Mouse (Mus musculus) right cerebral cortex, adult 18-20 months (tissue): ENCODE data around the gene Vamp2.
"Not testable (repeated sequence)": the region's sequence is repeated elsewhere in the genome, so short reads cannot be mapped to it uniquely, and the experiment has no call there.

Experiments
- DNase-seq: peaks from one replicate; pipeline ENCODE4 v3.0.0; 2022; ENCODE audit warnings: mixed read lengths

Gene Vamp2

GRCm38 (mm10) chr11:69081613-69082012 is 6.7 kb upstream of the Vamp2 start:
- DNase-seq: no peak

DNA sequence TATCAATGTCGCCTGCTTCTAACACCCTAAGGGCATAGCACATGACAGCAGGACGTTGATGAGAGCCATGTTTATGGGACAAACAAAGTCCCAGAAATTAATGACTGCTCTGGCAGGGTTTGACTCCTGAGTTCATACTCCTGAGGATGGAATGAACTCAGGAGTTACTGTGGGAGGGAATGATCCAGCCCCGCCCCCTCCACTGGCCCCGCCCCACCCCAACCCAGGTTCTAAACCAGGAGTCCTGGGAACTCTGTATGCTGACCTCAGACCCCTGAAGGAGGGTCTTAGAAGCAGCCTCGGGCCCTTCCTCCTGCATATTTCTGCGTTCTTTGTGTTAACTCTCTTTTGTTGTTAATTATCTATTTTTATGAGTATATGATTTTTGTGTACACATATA is 2.7 kb upstream of the Vamp2 start:
- DNase-seq: no peak

DNA sequence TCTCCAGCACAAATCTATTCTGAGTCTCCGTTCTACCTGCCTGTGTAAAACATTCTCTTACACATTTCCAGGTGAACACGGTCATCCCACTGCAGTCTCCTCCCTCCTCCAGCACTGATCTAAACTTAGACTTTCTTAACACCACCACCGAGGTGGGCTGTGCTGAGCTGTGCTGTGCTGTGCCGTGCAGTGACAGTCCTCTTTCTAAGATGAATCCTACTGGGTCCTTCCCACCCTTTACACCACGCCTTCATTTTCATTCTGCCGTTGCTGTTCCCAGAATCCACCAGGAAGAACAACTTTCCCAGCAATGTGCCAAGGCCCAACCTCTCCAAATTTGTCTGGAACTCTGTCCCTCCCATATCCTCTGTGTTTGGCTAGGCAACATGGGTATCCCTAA is 1.9 kb upstream of the Vamp2 start:
- DNase-seq: peak; percentile 80

- peak; percentile 73 for DNase-seq
Observed at GRCm38 (mm10) chr11:69087082-69087481, 1.2 kb upstream of the Vamp2 start.

DNA sequence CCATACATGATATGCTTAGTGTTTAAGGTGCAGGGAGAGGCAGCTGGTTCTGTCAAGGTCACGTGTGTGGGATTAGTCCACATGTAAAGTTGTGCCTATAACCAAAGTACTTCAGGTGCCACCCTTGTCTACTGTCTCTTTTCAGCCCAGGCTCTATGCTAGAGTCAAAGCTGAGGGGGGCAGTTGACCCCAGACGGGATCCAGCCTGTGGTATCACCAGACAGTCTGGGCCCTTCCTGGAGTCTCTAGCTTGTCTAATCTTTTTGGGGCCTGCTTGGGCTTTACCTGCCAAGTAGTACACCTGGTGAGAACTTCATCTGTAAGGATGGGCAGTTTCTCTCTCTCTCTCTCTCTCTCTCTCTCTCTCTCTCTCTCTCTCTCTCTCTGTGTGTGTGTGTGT is 693 bp upstream of the Vamp2 start:
- no peak for DNase-seq

DNA sequence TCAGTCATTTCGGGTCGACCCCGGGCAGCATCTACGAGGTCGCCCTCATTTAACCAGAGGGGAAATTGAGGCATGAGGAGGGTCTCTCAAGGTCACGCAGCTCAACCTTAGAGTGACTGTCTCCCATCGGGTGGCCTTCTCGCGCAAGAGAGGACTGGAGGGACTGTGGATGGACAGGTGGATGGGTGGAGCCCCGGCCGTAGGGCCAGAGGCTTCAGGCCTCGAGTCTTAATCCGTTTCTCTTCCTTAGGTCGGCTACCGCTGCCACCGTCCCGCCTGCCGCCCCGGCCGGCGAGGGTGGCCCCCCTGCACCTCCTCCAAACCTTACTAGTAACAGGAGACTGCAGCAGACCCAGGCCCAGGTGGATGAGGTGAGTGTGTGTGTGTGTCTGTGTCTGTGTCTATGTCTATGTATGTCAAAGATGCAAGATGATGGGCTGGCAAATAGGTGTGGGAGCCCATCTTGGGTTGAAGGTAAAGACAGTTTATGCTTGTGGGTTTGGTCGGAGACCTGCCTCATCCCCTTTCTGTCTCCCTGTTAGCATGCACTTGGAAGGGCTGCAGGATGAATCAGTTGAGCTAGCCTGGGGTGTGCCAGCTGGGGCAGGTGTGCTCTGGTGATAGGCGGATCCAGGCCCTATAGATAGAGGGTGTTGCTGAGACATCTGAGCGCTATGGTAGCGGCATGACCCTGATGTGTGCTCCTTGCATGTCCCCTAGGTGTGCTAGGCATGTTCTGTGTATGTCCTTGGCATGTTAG is 746 bp downstream of the Vamp2 start:
- DNase-seq: peak; percentile 17

DNA sequence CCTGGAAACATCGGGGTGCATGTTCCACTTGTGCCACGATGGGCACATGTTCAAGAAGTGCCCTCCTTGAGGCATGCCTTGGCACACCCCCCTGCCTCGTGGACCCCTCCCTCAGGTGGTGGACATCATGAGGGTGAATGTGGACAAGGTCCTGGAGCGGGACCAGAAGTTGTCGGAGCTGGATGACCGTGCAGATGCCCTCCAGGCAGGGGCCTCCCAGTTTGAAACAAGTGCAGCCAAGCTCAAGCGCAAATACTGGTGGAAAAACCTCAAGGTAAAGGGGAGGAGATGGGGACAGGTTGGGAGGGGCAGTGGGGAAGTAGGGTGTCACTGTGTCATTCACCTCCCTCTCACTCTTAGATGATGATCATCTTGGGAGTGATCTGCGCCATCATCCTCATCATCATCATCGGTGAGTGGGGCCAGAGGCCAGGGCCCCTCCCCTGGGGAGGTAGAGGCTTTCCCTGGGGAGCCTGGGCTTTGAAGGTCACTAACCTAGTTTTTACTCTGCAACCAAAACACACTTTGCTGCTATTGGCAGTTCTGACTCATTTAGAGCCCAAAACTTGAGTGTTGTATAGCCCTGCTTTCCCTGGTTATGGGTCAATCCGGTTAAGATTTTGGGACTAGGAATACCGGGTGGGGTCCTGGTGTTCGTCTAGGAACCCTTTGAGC is 1.5 kb downstream of the Vamp2 start:
- DNase-seq: peak; percentile 6

- no peak for DNase-seq
Observed at GRCm38 (mm10) chr11:69090367-69090766, 2.1 kb downstream of the Vamp2 start.

- DNase-seq: no peak
Observed at GRCm38 (mm10) chr11:69091566-69092385, 3.5 kb downstream of the Vamp2 start.

DNA sequence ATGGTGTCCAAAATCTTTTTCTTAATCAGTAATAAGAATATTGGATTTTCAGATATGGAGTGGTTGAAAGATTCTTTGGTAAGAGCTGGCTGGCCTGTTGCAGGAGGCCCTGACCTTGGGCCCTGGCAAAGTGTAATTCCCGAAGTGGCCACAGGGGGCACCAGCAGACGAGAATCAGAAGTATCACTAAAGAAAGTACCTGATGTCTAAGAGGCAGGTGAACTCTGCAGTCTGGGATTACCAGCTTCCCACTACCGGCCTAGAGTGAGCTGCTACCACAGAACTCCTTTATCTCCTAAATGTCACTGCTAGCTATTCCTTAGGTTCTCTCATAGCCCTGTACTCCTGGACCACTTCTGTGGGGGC is 4.1 kb downstream of the Vamp2 start:
- peak; percentile 78 for DNase-seq

- DNase-seq: no peak
Observed at GRCm38 (mm10) chr11:69092871-69093270, 4.6 kb downstream of the Vamp2 start.

- not testable (repeated sequence) for DNase-seq
Observed at GRCm38 (mm10) chr11:69093856-69094255, 5.6 kb downstream of the Vamp2 start.

- DNase-seq: peak; percentile 100
Observed at GRCm38 (mm10) chr11:69094697-69095429, 6.6 kb downstream of the Vamp2 start, which contains the start of gene Per1. Gene Per1, plus strand, starts transcription at chr11:69095217.

DNA sequence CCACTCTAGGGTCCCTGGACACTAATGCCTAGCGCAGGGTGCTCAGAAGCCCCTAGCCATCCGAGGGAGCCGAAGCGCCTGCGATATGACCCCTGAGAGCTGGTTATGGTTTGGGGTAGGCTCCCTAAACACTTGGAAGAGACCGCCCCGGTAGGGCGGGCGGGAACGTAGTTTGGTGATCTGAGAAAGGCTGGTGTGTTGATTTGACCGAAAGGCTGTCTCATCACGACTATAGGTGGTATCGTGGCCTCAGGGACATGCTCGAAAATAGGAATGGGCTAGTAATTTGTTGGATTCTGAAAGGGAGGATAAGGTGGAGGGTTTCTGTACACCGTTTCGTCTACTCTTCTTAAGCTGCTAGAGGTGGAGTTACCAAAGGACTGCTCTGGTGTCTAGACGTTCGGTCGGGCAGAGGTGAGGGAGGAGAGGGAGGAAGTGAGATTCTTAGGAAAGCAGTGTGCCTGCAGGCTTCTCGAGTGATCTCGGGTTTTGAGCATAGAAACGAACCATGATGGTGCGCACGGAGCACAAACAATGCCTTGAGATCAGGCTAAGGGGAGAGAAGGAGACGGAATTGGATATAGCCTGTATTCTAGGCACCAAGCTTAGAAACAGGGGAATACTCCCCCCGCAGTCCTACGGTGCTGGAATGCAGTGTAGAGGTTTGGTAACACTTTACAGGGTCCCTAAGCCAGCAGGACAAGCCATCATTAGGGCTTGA is 7.4 kb downstream of the Vamp2 start:
- no peak for DNase-seq

GRCm38 (mm10) chr11:69096360-69096986 is 8.2 kb downstream of the Vamp2 start:
- no peak for DNase-seq

GRCm38 (mm10) chr11:69096987-69097900 is 9.0 kb downstream of the Vamp2 start:
- DNase-seq: peak; percentile 99

DNA sequence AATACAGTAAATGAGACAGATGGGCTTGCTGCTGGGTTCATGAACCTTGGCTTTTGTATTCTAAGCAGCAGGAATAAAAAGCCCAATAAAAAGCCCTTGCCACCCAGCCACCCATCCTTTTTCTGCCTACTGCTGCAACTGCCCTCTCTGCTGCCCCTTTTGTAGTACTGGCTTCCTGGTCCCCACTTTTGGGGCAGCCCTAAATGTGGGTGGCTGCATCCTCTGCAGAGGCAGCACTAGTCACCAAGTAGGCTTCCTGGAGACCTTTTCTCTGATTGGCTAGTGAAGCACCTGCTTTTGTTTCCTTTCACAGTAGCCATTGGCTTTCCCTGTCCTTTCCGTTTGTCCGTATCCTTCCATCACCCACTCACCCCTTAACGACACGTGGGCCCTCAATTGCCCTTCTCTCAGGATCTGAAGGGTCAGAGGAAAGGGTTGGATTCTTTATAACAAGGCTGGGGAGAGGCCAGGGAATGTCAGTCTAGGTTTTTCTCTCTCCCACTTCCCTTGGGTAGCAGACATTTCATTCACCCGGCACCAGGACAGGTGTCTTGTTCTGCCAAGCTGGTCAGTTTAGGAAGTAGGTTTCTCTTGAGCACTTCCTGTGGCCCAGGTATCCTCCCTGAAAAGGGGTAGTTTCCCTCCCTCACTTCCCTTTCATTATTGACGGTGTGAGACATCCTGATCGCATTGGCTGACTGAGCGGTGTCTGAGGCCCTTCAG is 9.9 kb downstream of the Vamp2 start:
- DNase-seq: peak; percentile 62

DNA sequence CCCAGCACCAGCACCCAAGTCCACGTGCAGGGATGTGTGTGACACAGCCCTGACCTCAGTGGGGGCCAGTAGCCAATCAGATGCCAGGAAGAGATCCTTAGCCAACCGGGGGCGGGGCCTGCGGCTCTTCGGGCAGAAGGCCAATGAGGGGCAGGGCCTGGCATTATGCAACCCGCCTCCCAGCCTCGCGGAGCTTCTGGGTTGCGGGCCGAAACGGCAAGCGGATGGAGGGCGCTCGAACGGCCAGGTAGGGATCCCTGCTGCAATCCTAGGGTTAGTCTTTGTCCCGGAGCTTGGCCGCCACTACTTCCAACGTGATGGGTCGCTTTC is 10.4 kb downstream of the Vamp2 start:
- DNase-seq: peak; percentile 98

- DNase-seq: peak; percentile 65
Observed at GRCm38 (mm10) chr11:69099177-69099914, 11.1 kb downstream of the Vamp2 start.
